Mouse (Mus musculus) urinary bladder, postnatal 25 days (tissue): ENCODE results near the gene Rxylt1.

Experiments used
- DNase-seq: peaks from one replicate; pipeline ENCODE4 v3.0.0; 2022; ENCODE audit warnings: low spot score

The Rxylt1 gene

GRCm38 (mm10) chr10:122096980-122097844, at the start of gene Rxylt1:
TSS of gene Rxylt1 (minus strand) at chr10:122097371.
- DNase-seq = peak; percentile 87

GRCm38 (mm10) chr10:122121290-122121970, 24.3 kb upstream of the Rxylt1 start:
- DNase-seq = no peak

- DNase-seq = no peak
Observed at GRCm38 (mm10) chr10:122120500-122121289, 23.5 kb upstream of the Rxylt1 start.

GRCm38 (mm10) chr10:122119451-122119850, 22.3 kb upstream of the Rxylt1 start:
- no peak for DNase-seq

GRCm38 (mm10) chr10:122116636-122117035, 19.5 kb upstream of the Rxylt1 start:
- DNase-seq = no peak

- DNase-seq = no peak
Observed at GRCm38 (mm10) chr10:122106633-122107028, 9.5 kb upstream of the Rxylt1 start.

- no peak for DNase-seq
Observed at GRCm38 (mm10) chr10:122105889-122106632, 8.9 kb upstream of the Rxylt1 start.

GRCm38 (mm10) chr10:122105407-122105806, 8.2 kb upstream of the Rxylt1 start:
- peak; percentile 46 for DNase-seq

GRCm38 (mm10) chr10:122102675-122103074, 5.5 kb upstream of the Rxylt1 start:
- DNase-seq = no peak

GRCm38 (mm10) chr10:122096462-122096979, 650 bp downstream of the Rxylt1 start:
- DNase-seq = no peak

- no peak for DNase-seq
Observed at GRCm38 (mm10) chr10:122090472-122090871, 6.7 kb downstream of the Rxylt1 start.

- DNase-seq = no peak
Observed at GRCm38 (mm10) chr10:122081352-122081751, 15.8 kb downstream of the Rxylt1 start.

- DNase-seq = no peak
Observed at GRCm38 (mm10) chr10:122069153-122069552, 28.0 kb downstream of the Rxylt1 start.

GRCm38 (mm10) chr10:122055826-122056225, 41.3 kb downstream of the Rxylt1 start:
- no peak for DNase-seq

- DNase-seq = peak; percentile 26
Observed at GRCm38 (mm10) chr10:122054535-122054934, 42.6 kb downstream of the Rxylt1 start.

GRCm38 (mm10) chr10:122051831-122052230, 45.3 kb downstream of the Rxylt1 start:
- DNase-seq = peak; percentile 92

- DNase-seq = peak; percentile 92
Observed at GRCm38 (mm10) chr10:122047727-122048365, 49.3 kb downstream of the Rxylt1 start.

GRCm38 (mm10) chr10:122046904-122047726, 50.1 kb downstream of the Rxylt1 start, which contains the start of gene Srgap1:
TSS of gene Srgap1 (minus strand) at chr10:122047315.
- DNase-seq = peak; percentile 29

- DNase-seq = no peak
Observed at GRCm38 (mm10) chr10:122046511-122046903, 50.7 kb downstream of the Rxylt1 start.

GRCm38 (mm10) chr10:122045946-122046345, 51.2 kb downstream of the Rxylt1 start:
- no peak for DNase-seq
